Mouse (Mus musculus) kidney, embryonic 14.5 days (tissue): ENCODE data around the gene Ndufaf2. TPM values are rescaled to one million over a fixed set of nuclear protein-coding genes. Genes with fewer than 3 reads are reported as not detected.

Experiments
- ATAC-seq: fragments of 200-750 bp; cut with Nextera tagmentation; 2 replicates; pipeline ENCODE4 v1.8.0; 2017; ENCODE audit warnings: moderate number of reproducible peaks, mild to moderate bottlenecking, moderate TSS enrichment, moderate library complexity; ENCODE audit not compliant: low FRiP score, low TSS enrichment
- H3K27ac ChIP-seq: fragments of 300-500 bp; sonication (generic); 2 replicates; pipeline ENCODE4 v1.5.1; 2014; ENCODE audit warnings: low read depth, mild to moderate bottlenecking, low read length, moderate library complexity, mixed read lengths
- H3K27me3 ChIP-seq: fragments of 300-500 bp; sonication (generic); 2 replicates; pipeline ENCODE4 v1.6.1; 2014; ENCODE audit warnings: mild to moderate bottlenecking, low read length; ENCODE audit not compliant: control insufficient read depth, insufficient read depth
- H3K36me3 ChIP-seq: fragments of 300-500 bp; sonication (generic); 2 replicates; pipeline ENCODE4 v1.6.1; 2014; ENCODE audit warnings: low read length, mixed read lengths; ENCODE audit not compliant: control insufficient read depth, insufficient read depth
- H3K4me1 ChIP-seq: fragments of 300-500 bp; sonication (generic); 2 replicates; pipeline ENCODE4 v1.6.1; 2014; ENCODE audit warnings: low read length, mixed read lengths; ENCODE audit not compliant: control insufficient read depth, insufficient read depth
- H3K4me2 ChIP-seq: fragments of 300-500 bp; sonication (generic); replicated peaks from 2 replicates; pipeline ENCODE4 v1.6.1; 2014; ENCODE audit warnings: low read depth, mild to moderate bottlenecking, low read length
- H3K4me3 ChIP-seq: fragments of 300-500 bp; sonication (generic); 2 replicates; pipeline ENCODE4 v1.5.1; 2014; ENCODE audit warnings: mild to moderate bottlenecking, low read length
- H3K9ac ChIP-seq: fragments of 300-500 bp; sonication (generic); 2 replicates; pipeline ENCODE4 v1.6.1; 2014; ENCODE audit warnings: low read depth, mild to moderate bottlenecking, low read length, moderate library complexity
- H3K9me3 ChIP-seq: fragments of 300-500 bp; sonication (generic); 2 replicates; pipeline ENCODE4 v1.6.1; 2016; ENCODE audit warnings: low read length; ENCODE audit not compliant: control insufficient read depth
- WGBS: fragments of 180-500 bp; shearing (Covaris S2); extraction: QIAGEN DNeasy Blood & Tissue Kit; methylation state at CpG from one replicate; pipeline ENCODE4 v1.1.7; 2014; 5-methylcytosine and 5-hydroxymethylcytosine counted together
- polyA plus RNA-seq: library from polyadenylated mRNA; unstranded; fragments of >200 nt; fragmentation: Nextera tagmentation; extraction: Ambion mirVana; gene quantifications from 2 replicates; pipeline ENCODE4 v1.2.1, GENCODE M21; 2014

Gene Ndufaf2
- polyA plus RNA-seq, 1 experiment from 2014 or later, result 80.4 TPM

DNA sequence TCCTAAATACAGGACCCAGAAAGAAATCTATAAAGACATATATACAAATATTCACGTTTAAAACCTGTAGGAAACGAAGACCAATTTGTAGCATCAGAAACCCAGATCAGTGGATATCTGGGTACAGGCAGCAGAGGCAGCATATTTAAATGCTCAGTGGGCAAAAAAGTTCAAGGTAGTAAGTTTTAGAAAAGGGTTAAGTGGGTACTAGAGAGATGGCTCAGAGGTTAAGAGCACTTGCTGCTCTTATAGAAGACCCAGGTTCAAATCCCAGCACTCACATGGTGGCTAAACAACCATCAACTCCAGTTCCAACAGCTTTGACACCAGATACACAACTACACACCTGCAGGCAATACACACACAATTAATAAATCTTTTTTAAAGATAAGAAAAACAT lies 1.3 kb downstream of the Ndufaf2 start:
- Histone ChIP-seq H3K4me3 (peak overlapping the region; percentile 93; the same call in 1 of the 2 replicates), H3K4me2 (peak overlapping the region; percentile 65; the same call in 1 of the 2 replicates), H3K27ac (no peak overlapping the region), H3K9me3 (no peaks in the 10 kb centered on the region), H3K27me3 (no peaks in the 10 kb centered on the region), H3K36me3 (peaks cover 8% of the 10 kb centered on the region; the same call in 1 of the 2 replicates), H3K4me1 (peaks cover 12% of the 10 kb centered on the region; the same call in 1 of the 2 replicates), H3K9ac (no peak overlapping the region)
- 84% methylated on average over 2 of the region's 2 CpGs for WGBS
- ATAC-seq, result no peak

DNA sequence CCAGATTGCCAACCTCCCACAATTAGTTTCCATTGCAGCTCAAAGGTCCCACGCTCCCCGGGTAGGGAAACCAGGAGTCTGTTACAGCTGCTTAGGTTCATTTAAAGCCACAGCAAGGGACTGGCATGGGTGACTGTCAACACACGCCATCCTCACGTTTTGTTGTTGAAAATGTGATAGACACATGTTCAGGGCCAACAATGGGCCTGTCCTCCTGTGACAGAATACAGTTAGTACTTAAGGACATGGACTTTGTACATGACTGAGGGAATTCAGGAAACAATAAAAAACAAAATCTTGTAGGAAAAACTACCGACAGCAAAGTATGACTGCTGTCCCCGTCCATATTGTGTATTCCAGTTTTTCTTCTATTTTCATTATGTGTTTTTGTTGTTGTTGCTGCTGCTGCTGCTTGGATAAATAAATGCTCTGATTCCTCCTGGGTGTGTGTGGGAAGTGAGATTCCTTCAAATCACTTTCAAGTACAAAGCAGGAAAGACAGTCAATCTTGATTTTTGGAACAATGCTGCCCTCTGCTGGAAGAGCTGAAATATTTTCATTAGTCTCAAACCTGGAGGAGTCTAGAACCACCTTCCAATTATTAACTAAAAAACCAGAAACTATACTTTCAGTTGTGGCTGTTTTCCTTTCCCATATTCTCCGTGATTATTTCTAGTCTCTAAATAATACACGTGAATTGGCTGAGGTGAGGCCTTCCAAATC lies 5.6 kb downstream of the Ndufaf2 start:
- 65% methylated on average over 8 of the region's 8 CpGs for whole genome bisulfite sequencing
- Histone ChIP-seq H3K9ac (no peak overlapping the region), H3K4me3 (no peak overlapping the region), H3K27me3 (no peaks in the 10 kb centered on the region), H3K4me2 (no peak overlapping the region), H3K27ac (no peak overlapping the region), H3K36me3 (no peaks in the 10 kb centered on the region), H3K4me1 (peaks cover 6% of the 10 kb centered on the region; the same call in 1 of the 2 replicates), H3K9me3 (no peaks in the 10 kb centered on the region)
- ATAC-seq, result peak; percentile 33; the same call in 1 of the 2 replicates

DNA sequence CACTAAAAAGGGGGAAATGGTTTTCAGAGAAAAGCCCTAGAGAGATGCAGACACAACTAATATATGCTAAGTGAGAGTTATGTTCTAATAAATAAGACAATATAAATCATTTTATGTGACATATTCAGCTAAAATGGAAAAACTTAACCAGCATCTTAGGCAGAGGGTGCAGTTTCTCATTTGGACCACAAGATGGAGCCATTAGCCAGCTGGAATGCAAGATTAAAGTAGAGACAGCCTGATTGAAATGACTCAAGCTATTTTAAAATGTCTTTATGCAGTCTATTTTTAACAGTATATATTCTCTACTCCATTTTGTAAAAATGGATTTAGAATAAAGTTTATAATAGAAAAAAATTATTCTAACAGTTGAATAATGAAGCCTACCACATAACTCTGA lies 6.6 kb downstream of the Ndufaf2 start:
- ATAC-seq, result no peak
- no peaks in the 10 kb centered on the region for H3K4me1 ChIP-seq
- H3K27me3 ChIP-seq, result no peaks in the 10 kb centered on the region
- no peaks in the 10 kb centered on the region for H3K9me3 ChIP-seq
- H3K9ac ChIP-seq, result no peak overlapping the region
- H3K36me3 ChIP-seq, result no peaks in the 10 kb centered on the region
- no peak overlapping the region for H3K4me3 ChIP-seq
- no peak overlapping the region for H3K27ac ChIP-seq
- H3K4me2 ChIP-seq, result no peak overlapping the region

DNA sequence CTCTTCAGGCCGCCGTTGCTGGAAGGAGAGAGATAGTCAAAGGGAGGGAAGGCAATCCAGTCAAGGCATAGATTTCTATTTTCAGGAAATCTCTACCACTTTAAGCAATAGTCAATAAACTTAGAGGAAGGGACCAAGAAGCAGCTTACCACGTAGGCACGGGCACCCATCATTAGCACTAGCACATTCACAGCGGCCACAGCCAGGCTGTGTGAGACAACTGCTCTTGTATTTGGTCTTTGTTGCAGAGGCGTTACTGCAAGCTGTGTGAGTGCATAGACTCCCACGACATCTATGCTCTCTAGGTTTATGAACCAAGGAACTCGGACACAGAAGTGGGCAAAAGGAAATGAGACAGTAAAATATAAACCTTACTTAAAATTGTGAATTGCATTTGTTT lies 14.3 kb downstream of the Ndufaf2 start:
- WGBS, result 80% methylated on average over 8 of the region's 8 CpGs
- Histone ChIP-seq H3K9ac (no peak overlapping the region), H3K27me3 (no peaks in the 10 kb centered on the region), H3K4me1 (no peaks in the 10 kb centered on the region), H3K9me3 (no peaks in the 10 kb centered on the region), H3K27ac (no peak overlapping the region), H3K4me2 (no peak overlapping the region), H3K4me3 (no peak overlapping the region), H3K36me3 (no peaks in the 10 kb centered on the region)
- no peak for ATAC-seq

DNA sequence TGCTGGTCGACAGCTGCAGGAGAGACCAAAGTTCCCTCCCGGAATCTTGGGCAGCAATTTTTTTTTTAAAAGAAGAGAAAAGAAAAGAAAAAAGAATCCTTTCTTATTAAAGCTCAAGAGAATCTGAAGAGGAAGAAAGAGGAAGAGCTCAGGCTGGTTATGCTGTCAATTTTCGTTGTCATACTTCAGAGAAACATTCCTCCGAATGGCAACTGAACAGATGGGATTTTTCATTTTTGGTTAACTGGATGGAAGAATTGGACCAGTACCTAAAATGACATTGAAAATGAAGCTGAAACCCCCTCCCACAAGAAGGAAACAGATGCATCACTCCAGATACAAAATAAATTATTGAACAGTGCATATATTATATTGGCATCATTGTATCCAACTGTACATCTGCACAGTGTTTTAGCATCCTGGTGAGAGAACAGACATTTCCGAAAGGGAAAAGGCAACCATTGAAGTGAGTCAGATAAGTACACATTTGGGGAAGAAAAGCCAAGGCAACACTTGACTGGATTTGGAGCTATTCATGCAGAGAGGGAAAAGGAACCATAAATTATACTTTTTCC lies 19.9 kb downstream of the Ndufaf2 start:
- Histone ChIP-seq H3K27ac (no peak overlapping the region), H3K4me2 (no peak overlapping the region), H3K36me3 (no peaks in the 10 kb centered on the region), H3K4me1 (no peaks in the 10 kb centered on the region), H3K9ac (no peak overlapping the region), H3K4me3 (no peak overlapping the region), H3K9me3 (no peaks in the 10 kb centered on the region), H3K27me3 (no peaks in the 10 kb centered on the region)
- no peak for ATAC-seq
- WGBS, result 73% methylated on average over 5 of the region's 5 CpGs

DNA sequence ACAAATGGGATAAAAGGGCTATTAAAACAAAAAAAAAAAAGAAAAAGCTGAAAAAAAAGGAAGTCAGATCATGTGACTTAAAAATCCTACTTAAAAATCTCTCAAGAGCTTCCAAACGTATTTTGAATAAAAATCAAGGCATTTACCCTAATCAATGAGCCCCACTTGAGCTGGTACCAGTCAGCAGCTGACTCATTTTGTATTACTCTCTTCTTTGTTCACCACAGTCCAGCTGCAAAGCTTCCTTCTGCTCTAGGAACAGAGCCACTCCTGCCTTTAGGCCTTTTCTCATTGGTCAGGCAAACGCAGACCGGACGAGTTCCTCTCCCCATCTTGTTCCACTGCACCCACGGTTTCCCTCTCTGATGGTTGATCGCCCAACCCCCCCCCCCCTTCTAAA lies 22.8 kb downstream of the Ndufaf2 start:
- no peaks in the 10 kb centered on the region for H3K9me3 ChIP-seq
- H3K4me1 ChIP-seq, result no peaks in the 10 kb centered on the region
- H3K9ac ChIP-seq, result no peak overlapping the region
- H3K36me3 ChIP-seq, result no peaks in the 10 kb centered on the region
- no peak overlapping the region for H3K4me3 ChIP-seq
- 83% methylated on average over 6 of the region's 6 CpGs for WGBS
- no peak overlapping the region for H3K4me2 ChIP-seq
- no peak for ATAC-seq
- no peaks in the 10 kb centered on the region for H3K27me3 ChIP-seq
- H3K27ac ChIP-seq, result no peak overlapping the region

DNA sequence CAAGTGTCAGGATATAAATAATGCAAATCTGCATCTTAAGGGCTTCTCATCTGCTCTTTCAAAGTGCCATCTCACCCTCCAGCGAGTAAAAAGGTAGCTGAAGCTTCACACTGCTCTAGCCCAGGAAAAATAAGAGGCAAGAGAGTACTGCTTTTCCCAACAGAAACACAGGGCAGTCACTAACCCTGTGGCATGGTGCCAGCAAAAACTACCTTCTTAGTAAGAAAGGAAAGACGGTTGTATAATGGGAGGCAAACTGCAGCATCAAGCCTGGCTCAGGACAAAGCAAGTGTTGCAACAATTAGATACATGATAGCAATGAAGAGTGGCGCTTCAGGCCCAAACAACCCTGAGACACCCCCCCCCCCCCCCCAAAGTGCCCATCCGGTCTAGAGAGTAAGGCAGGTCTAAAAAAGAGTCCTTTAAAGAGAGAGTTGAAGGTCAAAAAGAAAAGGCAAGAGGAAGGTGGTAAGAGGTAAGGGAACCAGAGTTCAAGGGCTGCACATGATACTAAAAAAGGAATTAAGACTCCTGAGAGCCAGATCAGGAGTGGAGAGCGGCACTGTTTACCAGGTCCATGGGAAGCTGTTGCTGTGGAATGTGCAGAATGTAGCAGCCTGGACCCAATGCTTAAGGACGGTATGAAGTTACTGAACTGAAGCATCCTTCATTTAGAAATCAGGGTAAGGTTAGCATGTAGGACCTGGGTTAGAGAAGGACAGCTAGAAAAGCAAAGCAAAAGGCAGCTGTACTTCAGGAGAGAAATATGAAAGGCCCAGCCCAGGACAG lies 26.2 kb downstream of the Ndufaf2 start:
- Histone ChIP-seq H3K9me3 (no peaks in the 10 kb centered on the region), H3K27me3 (no peaks in the 10 kb centered on the region), H3K4me2 (no peak overlapping the region), H3K4me3 (no peak overlapping the region), H3K4me1 (no peaks in the 10 kb centered on the region), H3K36me3 (no peaks in the 10 kb centered on the region), H3K9ac (no peak overlapping the region), H3K27ac (no peak overlapping the region)
- ATAC-seq, result no peak
- WGBS, result 61% methylated on average over 6 of the region's 6 CpGs

DNA sequence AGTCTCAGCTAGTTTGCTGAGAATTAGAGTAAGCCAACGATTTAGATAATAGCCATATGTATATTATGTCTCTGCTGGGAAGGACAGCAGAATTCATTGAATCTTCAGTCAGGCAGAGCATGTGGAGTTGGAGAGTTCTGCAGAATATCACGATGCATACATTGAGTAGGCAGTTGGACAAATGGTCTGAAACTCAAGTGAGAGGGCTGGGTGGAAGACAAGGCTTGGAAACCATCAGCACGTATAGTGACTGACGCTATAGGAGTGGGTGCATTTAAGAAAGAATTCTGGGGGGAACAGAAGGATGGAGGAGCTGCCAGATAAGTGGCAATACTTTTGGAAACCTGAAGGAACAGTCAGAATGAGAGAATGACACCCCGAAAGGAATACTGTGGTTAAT lies 27.7 kb downstream of the Ndufaf2 start:
- Histone ChIP-seq H3K36me3 (no peaks in the 10 kb centered on the region), H3K4me2 (no peak overlapping the region), H3K27ac (no peak overlapping the region), H3K9ac (no peak overlapping the region), H3K4me3 (no peak overlapping the region), H3K4me1 (no peaks in the 10 kb centered on the region), H3K9me3 (no peaks in the 10 kb centered on the region), H3K27me3 (no peaks in the 10 kb centered on the region)
- WGBS, result 90% methylated on average over 5 of the region's 5 CpGs
- no peak for ATAC-seq

DNA sequence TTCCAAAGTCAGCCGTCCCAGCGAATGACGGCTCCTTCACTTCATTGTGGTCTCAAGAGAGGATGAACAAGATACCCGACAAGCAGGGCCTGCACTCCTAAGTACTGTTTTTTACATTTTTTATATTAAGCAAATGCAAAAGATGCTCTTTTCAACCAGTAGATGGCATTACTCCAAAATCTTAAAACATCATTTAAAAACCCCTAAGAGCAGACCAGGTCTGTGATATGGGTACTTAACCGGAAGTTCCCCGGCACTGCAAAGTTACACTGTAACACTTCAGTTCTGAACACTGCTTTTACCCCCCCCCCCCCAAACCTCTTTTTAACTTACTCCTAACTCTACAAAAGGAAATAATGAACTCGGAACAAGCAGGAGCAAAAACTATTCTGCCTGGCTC lies 29.4 kb downstream of the Ndufaf2 start:
- H3K27ac ChIP-seq, result no peak overlapping the region
- no peak for ATAC-seq
- no peaks in the 10 kb centered on the region for H3K9me3 ChIP-seq
- H3K4me3 ChIP-seq, result no peak overlapping the region
- no peaks in the 10 kb centered on the region for H3K27me3 ChIP-seq
- H3K4me2 ChIP-seq, result no peak overlapping the region
- H3K36me3 ChIP-seq, result no peaks in the 10 kb centered on the region
- WGBS, result 72% methylated on average over 7 of the region's 7 CpGs
- H3K4me1 ChIP-seq, result 0 out of 2 replicates have a peak, but pooled peaks cover 2% of the 10 kb centered on the region
- no peak overlapping the region for H3K9ac ChIP-seq
